In genomic region chr5:29468351-29469065, GRCm38 (mm10) we compare ENCODE assay signal across 9 mouse cellular contexts. TPM values are rescaled to one million over a fixed set of nuclear protein-coding genes. Genes with fewer than 3 reads are reported as not detected.
A peak's percentile ranks its signal among the peaks of the same experiment; 100 is the strongest.
DNase-seq lines count a peak whose midpoint lies in the region; ATAC-seq and TF ChIP-seq lines count a peak whose summit lies in the region.
"Had no signal": no experiment of that assay in that cellular context is flagged by ENCODE, and none has a peak within 500 bp of the region (broad histone marks: within the 10 kb centered on the region; RNA-seq: fewer than 3 reads in every experiment).

No protein-coding gene starts in this region.

- no peak for DNase-seq in kidney, adult 2 months
- DNase-seq in kidney, postnatal 25 days, result no peak
- DNase-seq in hindbrain, embryonic 14.5 days (ENCODE audit: low spot score), result no peak
- no peak for DNase-seq in layer of hippocampus, adult 8-10 months (ENCODE audit: low spot score in 2 of 2)
- no peak for DNase-seq in MN1 (ENCODE audit: low spot score)
- DNase-seq in kidney, postnatal 36 days, result no peak

- TF ChIP-seq CTCF in kidney, adult 2 months (conservative IDR thresholded peaks at IDR 0.05; ENCODE audit: insufficient read depth, insufficient read length, low read depth, low read length), result no peak

- ATAC-seq in hindbrain, embryonic 14.5 days (ENCODE audit: low FRiP score), result no peak
- ATAC-seq in midbrain, embryonic 15.5 days (replicated peaks), result no peak

- no peak overlapping the region for H3K9ac ChIP-seq in hindbrain, embryonic 14.5 days
- no peak overlapping the region for H3K9ac ChIP-seq in midbrain, embryonic 15.5 days

- peaks cover 7% of the 10 kb centered on the region for H3K27me3 ChIP-seq in kidney, adult 2 months (replicated peaks; ENCODE audit: control insufficient read depth, insufficient read depth, low read length)
- H3K27me3 ChIP-seq in hindbrain, embryonic 14.5 days (ENCODE audit: control insufficient read depth, insufficient read depth, low read length), result peaks cover 84% of the 10 kb centered on the region
- H3K27me3 ChIP-seq in midbrain, embryonic 15.5 days (replicated peaks), result peaks cover 81% of the 10 kb centered on the region

- H3K27ac ChIP-seq in kidney, adult 2 months (ENCODE audit: insufficient read depth, low read depth, low read length), result no peak overlapping the region
- H3K27ac ChIP-seq in brown adipose tissue, adult 24 weeks (replicated peaks; ENCODE audit: low read depth, low read length), result no peak overlapping the region
- H3K27ac ChIP-seq in hindbrain, embryonic 14.5 days, result no peak overlapping the region
- H3K27ac ChIP-seq in midbrain, embryonic 15.5 days, result no peak overlapping the region

- no peaks in the 10 kb centered on the region for H3K36me3 ChIP-seq in kidney, adult 2 months (ENCODE audit: control insufficient read depth, insufficient read depth, low read length)
- H3K36me3 ChIP-seq in hindbrain, embryonic 14.5 days (replicated peaks; ENCODE audit: control insufficient read depth, insufficient read depth), result no peaks in the 10 kb centered on the region
- H3K36me3 ChIP-seq in midbrain, embryonic 15.5 days (replicated peaks), result no peaks in the 10 kb centered on the region

- no peaks in the 10 kb centered on the region for H3K9me3 ChIP-seq in hindbrain, embryonic 14.5 days (ENCODE audit: control insufficient read depth, low read length)
- no peaks in the 10 kb centered on the region for H3K9me3 ChIP-seq in midbrain, embryonic 15.5 days

- H3K4me1 ChIP-seq in kidney, adult 2 months (ENCODE audit: control insufficient read depth, insufficient read depth, low read length), result no peaks in the 10 kb centered on the region
- H3K4me1 ChIP-seq in brown adipose tissue, adult 24 weeks (ENCODE audit: control insufficient read depth, insufficient read depth, insufficient read length, low read length), result no peaks in the 10 kb centered on the region
- H3K4me1 ChIP-seq in hindbrain, embryonic 14.5 days (replicated peaks; ENCODE audit: control insufficient read depth, insufficient read depth, low read length), result 0 out of 2 replicates have a peak, but pooled peaks cover 6% of the 10 kb centered on the region
- H3K4me1 ChIP-seq in midbrain, embryonic 15.5 days, result peaks cover 10% of the 10 kb centered on the region

- 4% methylated on average over 17 of the region's 17 CpGs for WGBS in kidney, adult 2 months
- WGBS in hindbrain, embryonic 14.5 days, result 2% methylated on average over 17 of the region's 17 CpGs
- WGBS in midbrain, embryonic 15.5 days, result under 1% methylated on average over 17 of the region's 17 CpGs

- no peak for TF ChIP-seq POLR2A in kidney, adult 2 months (IDR thresholded peaks at IDR 0.05; ENCODE audit: low read depth, low read length)

- H3K4me3 ChIP-seq in kidney, adult 2 months (ENCODE audit: insufficient read depth, low read depth, low read length), result 0 out of 2 replicates have a peak overlapping the region, but pooled peaks have one; percentile 35
- H3K4me3 ChIP-seq in brown adipose tissue, adult 24 weeks (ENCODE audit: insufficient read depth, low read depth, low read length), result 0 out of 2 replicates have a peak overlapping the region, but pooled peaks have one; percentile 38
- H3K4me3 ChIP-seq in hindbrain, embryonic 14.5 days (replicated peaks; ENCODE audit: low read length), result peak overlapping the region; percentile 17
- peak overlapping the region; percentile 28 for H3K4me3 ChIP-seq in midbrain, embryonic 15.5 days

- peak overlapping the region; percentile 44 for H3K4me2 ChIP-seq in hindbrain, embryonic 14.5 days (replicated peaks)
- peak overlapping the region; percentile 53 for H3K4me2 ChIP-seq in midbrain, embryonic 15.5 days

RNA-seq across cellular contexts. Expression of gene Mnx1, which starts 9.8 kb away (rescaled TPM):
- not detected in 2 replicates for polyA plus RNA-seq in kidney, adult 2 months (2012; rRNA removed)
- polyA plus RNA-seq in brown adipose tissue, adult 24 weeks (2012; ENCODE audit: insufficient read depth, insufficient read length, missing spikeins), result not detected in 2 replicates
- polyA plus RNA-seq in hindbrain, embryonic 14.5 days (2014; fragmentation: Nextera tagmentation; extraction: Ambion mirVana), result 0.50 and 0.63 TPM in 2 replicates
- not detected in 2 replicates for polyA plus RNA-seq in midbrain, embryonic 15.5 days (2015; fragmentation: Nextera tagmentation; extraction: Ambion mirVana)
- total RNA-seq in layer of hippocampus, adult 8-10 months (2022), result under 1 TPM in 1 of 4 experiments, not detected in 3; 0.26 TPM
- polyA plus RNA-seq: urinary bladder, adult 2 months had no signal

RNA-seq across cellular contexts. Expression of gene Nom1, which starts 34.0 kb away (rescaled TPM):
- 4.8 and 6.8 TPM in 2 replicates for polyA plus RNA-seq in kidney, adult 2 months (2012; rRNA removed)
- polyA plus RNA-seq in brown adipose tissue, adult 24 weeks (2012; ENCODE audit: insufficient read depth, insufficient read length, missing spikeins), result 4.0 and 11.7 TPM in 2 replicates
- 14.1 and 15.2 TPM in 2 replicates for polyA plus RNA-seq in hindbrain, embryonic 14.5 days (2014; fragmentation: Nextera tagmentation; extraction: Ambion mirVana)
- polyA plus RNA-seq in midbrain, embryonic 15.5 days (2015; fragmentation: Nextera tagmentation; extraction: Ambion mirVana), result 20.6 and 22.6 TPM in 2 replicates
- 10 to 100 TPM; 24.0 to 26.5 (median 24.8) TPM for total RNA-seq in layer of hippocampus, adult 8-10 months (2022)
